Mouse (Mus musculus) lung, embryonic 14.5 days (tissue): ENCODE results near the gene Gja5. TPM values are rescaled to one million over a fixed set of nuclear protein-coding genes. Genes with fewer than 3 reads are reported as not detected.

Experiments
- ATAC-seq: fragments of 200-750 bp; cut with Nextera tagmentation; 2 replicates; pipeline ENCODE4 v1.8.0; 2017; ENCODE audit warnings: mild to moderate bottlenecking, moderate TSS enrichment, moderate library complexity; ENCODE audit not compliant: insufficient read depth
- DNase-seq: peaks from one replicate; pipeline ENCODE4 v3.0.0-alpha.2; 2015
- H3K27ac ChIP-seq: fragments of 300-500 bp; sonication (generic); 2 replicates; pipeline ENCODE4 v1.5.1; 2014; ENCODE audit warnings: low read depth, mild to moderate bottlenecking, moderate library complexity
- H3K27me3 ChIP-seq: fragments of 300-500 bp; sonication (generic); 2 replicates; pipeline ENCODE4 v1.6.1; 2014; ENCODE audit warnings: low read length, control low read depth; ENCODE audit not compliant: insufficient read depth
- H3K36me3 ChIP-seq: fragments of 300-500 bp; sonication (generic); 2 replicates; pipeline ENCODE4 v1.6.1; 2014; ENCODE audit warnings: control low read depth; ENCODE audit not compliant: insufficient read depth
- H3K4me1 ChIP-seq: fragments of 300-500 bp; sonication (generic); 2 replicates; pipeline ENCODE4 v1.6.1; 2014; ENCODE audit warnings: antibody characterized with exemption, control low read depth; ENCODE audit not compliant: insufficient read depth
- H3K4me2 ChIP-seq: fragments of 300-500 bp; sonication (generic); 2 replicates; pipeline ENCODE4 v1.6.1; 2014; ENCODE audit warnings: mild to moderate bottlenecking
- H3K4me3 ChIP-seq: fragments of 300-500 bp; sonication (generic); 2 replicates; pipeline ENCODE4 v1.5.1; 2014; ENCODE audit warnings: low read depth, low read length
- H3K9ac ChIP-seq: fragments of 300-500 bp; sonication (generic); 2 replicates; pipeline ENCODE4 v1.6.1; 2014
- H3K9me3 ChIP-seq: fragments of 300-500 bp; sonication (generic); 2 replicates; pipeline ENCODE4 v1.6.1; 2016; ENCODE audit warnings: low read depth, low read length, control low read depth
- CTCF ChIP-seq: IDR thresholded peaks from 2 replicates; pipeline ENCODE4 v1.5.1; 2016; ENCODE audit warnings: antibody characterized with exemption, low read depth
- WGBS: fragments of 180-500 bp; shearing (Covaris S2); extraction: QIAGEN DNeasy Blood & Tissue Kit; methylation state at CpG from one replicate; pipeline ENCODE4 v1.1.7; 2014; 5-methylcytosine and 5-hydroxymethylcytosine counted together
- polyA plus RNA-seq: library from polyadenylated mRNA; unstranded; fragments of >200 nt; fragmentation: Nextera tagmentation; extraction: Ambion mirVana; gene quantifications from 2 replicates; pipeline ENCODE4 v1.2.1, GENCODE M21; 2014

Gja5 gene
- polyA plus RNA-seq: 6.3 and 6.4 TPM in 2 replicates

DNA sequence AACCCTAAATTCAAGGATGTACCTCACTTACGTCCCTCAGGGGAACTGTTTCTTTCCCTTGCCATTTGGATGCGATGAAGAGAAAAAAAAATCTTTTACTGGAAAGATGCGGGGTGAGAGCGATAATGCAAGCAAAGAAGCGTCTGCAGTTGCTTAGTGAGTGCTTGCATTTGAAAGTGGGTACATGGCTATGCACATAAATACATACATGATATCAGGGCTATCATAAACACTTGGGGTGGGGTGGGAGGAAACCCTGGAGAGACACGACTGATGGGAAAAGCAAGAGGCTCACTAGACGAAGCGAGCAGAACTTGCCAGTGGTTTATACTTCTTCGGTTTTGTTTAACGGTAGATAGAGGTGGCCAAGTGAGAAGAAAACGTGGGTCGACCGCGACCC, at the start of gene Gja5:
TSS of gene Gja5 (plus strand) at position 301 of the 400 bp plus-strand sequence.
- Histone ChIP-seq H3K4me3 (peak within 1 kb of the TSS; percentile 98), H3K27ac (no peak within 1 kb of the TSS), H3K4me1 (no peaks in the 10 kb centered on the region), H3K27me3 (0 out of 2 replicates have a peak, but pooled peaks cover 4% of the 10 kb centered on the region), H3K9ac (peak within 1 kb of the TSS; percentile 79), H3K36me3 (no peaks in the 10 kb centered on the region), H3K4me2 (peak within 1 kb of the TSS; percentile 85), H3K9me3 (no peaks in the 10 kb centered on the region)
- ATAC-seq (no peak), DNase-seq (no peak)
- 14% methylated on average over 14 of the region's 14 CpGs for WGBS
- TF ChIP-seq CTCF: no peak

DNA sequence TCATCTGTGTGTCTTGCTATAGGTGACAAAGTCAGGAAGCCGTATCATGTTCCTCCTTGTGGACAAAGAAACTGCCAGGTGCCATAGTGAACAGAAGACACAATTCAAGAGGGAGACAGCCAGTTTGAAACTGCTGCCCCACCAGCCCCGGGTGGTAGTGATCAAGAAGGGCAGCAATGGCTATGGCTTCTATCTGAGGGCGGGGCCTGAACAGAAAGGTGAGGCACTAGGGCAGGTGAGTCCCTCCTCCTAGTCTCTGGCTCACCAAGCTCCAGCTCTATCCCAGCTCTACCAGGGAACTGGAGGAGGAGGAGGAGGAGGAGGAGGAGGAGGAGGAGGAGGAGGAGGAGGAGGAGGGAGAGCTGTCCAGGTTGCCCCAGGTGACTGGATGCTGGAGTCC, 48.7 kb upstream of the Gja5 start:
- TF ChIP-seq CTCF: no peak
- H3K4me3 ChIP-seq: no peak overlapping the region
- no peak overlapping the region for H3K4me2 ChIP-seq
- DNase-seq (no peak), ATAC-seq (no peak)
- H3K36me3 ChIP-seq: no peaks in the 10 kb centered on the region
- no peak overlapping the region for H3K27ac ChIP-seq
- no peaks in the 10 kb centered on the region for H3K4me1 ChIP-seq
- 59% methylated on average over 3 of the region's 3 CpGs for WGBS
- no peaks in the 10 kb centered on the region for H3K27me3 ChIP-seq
- no peaks in the 10 kb centered on the region for H3K9me3 ChIP-seq
- H3K9ac ChIP-seq: no peak overlapping the region

DNA sequence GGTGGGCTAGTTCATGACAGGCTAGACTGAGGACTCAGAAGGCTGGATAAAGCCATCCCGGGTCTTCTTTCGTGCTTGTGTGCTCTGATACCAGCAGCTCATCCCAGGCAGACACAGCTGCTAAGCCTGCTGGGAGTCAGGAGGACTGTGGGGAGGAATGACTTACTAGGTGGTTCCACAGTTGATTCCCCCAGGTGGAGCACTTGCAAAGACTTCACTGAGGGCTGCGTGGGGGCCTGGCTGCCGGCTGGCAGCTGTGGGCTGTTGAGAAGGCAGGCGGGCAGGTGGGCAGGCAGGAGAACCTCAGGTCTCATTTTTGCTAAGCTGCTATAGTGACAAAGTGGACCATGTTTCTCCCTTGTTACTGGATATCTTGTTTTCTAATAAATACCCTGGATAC, 44.0 kb upstream of the Gja5 start:
- DNase-seq (no peak), ATAC-seq (no peak)
- Histone ChIP-seq H3K27me3 (no peaks in the 10 kb centered on the region), H3K27ac (no peak overlapping the region), H3K9me3 (no peaks in the 10 kb centered on the region), H3K4me2 (no peak overlapping the region), H3K36me3 (no peaks in the 10 kb centered on the region), H3K4me1 (no peaks in the 10 kb centered on the region), H3K4me3 (no peak overlapping the region), H3K9ac (no peak overlapping the region)
- WGBS: 89% methylated on average over 5 of the region's 5 CpGs
- no peak for TF ChIP-seq CTCF

DNA sequence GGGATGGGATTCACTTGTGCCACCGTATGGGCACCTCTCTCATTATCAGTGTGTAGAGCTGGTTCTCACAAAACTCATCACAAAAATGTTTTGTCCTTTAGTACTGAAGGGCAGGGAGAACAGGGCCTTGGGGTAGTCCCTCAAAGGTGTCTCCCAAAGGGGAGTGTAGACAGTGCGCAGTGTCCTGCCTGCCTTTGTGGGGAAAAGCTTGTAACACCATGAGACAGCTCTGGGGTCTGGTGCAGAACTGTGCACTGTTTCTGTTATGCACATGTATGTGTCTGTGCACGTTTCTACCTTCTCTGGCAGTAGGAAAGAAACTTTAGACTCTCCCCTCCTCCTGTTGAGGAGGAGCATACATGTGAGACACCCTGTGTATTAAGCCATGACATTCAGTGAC, 36.6 kb upstream of the Gja5 start:
- Histone ChIP-seq H3K27me3 (no peaks in the 10 kb centered on the region), H3K4me1 (no peaks in the 10 kb centered on the region), H3K4me2 (no peak overlapping the region), H3K4me3 (no peak overlapping the region), H3K27ac (no peak overlapping the region), H3K9ac (no peak overlapping the region), H3K36me3 (peaks cover 42% of the 10 kb centered on the region), H3K9me3 (no peaks in the 10 kb centered on the region)
- ATAC-seq: no peak
- TF ChIP-seq CTCF: no peak
- 87% methylated on average over 3 of the region's 3 CpGs for WGBS
- DNase-seq: no peak

DNA sequence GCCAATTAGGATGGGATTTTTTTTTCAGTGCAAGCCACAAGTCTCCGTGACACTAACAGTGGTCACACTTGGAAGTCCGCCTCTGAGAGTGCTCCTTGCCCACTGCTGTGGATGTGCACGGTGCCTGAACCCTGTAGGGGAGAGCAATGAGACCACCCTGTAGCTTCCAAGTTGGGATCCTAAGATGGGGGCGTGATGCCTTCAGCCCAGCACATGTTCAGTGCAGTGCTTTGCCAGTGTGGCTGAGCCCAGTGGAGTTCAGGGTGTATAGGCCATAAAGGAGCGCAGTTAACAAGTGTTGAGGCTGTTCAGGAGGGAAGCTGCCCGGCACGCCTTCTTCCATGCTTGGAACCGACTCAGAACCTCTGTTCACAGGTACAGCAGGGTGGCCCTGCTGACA, 35.9 kb upstream of the Gja5 start:
- ATAC-seq (no peak), DNase-seq (no peak)
- no peaks in the 10 kb centered on the region for H3K9me3 ChIP-seq
- TF ChIP-seq CTCF: no peak
- no peak overlapping the region for H3K27ac ChIP-seq
- no peak overlapping the region for H3K9ac ChIP-seq
- WGBS: 84% methylated on average over 8 of the region's 8 CpGs
- no peak overlapping the region for H3K4me3 ChIP-seq
- H3K4me1 ChIP-seq: no peaks in the 10 kb centered on the region
- peaks cover 47% of the 10 kb centered on the region for H3K36me3 ChIP-seq
- no peaks in the 10 kb centered on the region for H3K27me3 ChIP-seq
- H3K4me2 ChIP-seq: no peak overlapping the region

DNA sequence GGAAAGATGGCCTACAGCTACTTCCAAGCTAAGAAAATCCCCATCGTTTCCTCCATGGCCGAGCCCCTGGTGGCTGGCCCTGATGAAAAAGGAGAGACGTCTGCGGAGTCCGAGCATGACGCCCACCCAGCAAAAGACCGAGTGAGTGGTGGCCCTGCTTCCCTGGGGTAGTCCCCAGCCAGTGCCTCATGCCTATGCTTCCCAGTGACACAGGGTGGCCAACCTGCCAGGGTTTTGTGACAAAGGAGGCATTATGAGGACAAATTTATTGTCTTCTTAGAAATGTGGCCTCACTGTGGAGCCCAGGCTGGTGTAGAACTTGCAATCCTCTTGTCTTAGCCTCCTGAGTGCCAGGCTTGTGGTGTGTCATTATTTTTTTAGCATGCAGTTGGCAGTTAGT, 35.4 kb upstream of the Gja5 start:
- Histone ChIP-seq H3K9ac (no peak overlapping the region), H3K4me3 (no peak overlapping the region), H3K4me2 (no peak overlapping the region), H3K27me3 (no peaks in the 10 kb centered on the region), H3K9me3 (no peaks in the 10 kb centered on the region), H3K36me3 (peaks cover 51% of the 10 kb centered on the region), H3K27ac (no peak overlapping the region), H3K4me1 (no peaks in the 10 kb centered on the region)
- whole genome bisulfite sequencing: 93% methylated on average over 7 of the region's 7 CpGs
- DNase-seq (no peak), ATAC-seq (no peak)
- no peak for TF ChIP-seq CTCF

DNA sequence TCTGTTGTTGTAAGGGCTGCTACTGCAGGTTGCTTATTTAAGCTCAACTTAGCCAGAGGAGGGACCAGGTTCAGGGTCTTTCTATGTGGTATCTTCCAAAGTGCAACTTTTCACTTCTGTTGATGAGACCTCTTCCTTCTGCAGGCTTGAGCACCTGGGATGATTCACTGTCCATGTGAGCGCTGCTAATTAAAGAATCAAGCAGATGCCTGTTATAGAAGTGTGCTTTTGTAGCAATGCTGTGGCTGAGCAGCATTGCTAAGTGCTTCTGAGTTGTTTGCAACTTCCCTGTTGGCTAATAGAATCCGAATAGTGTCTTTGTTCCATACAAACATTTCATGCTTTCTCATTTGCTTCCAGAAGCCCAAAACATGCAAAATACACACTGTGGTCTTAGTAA, 34.2 kb upstream of the Gja5 start:
- WGBS: 90% methylated on average over 2 of the region's 2 CpGs
- TF ChIP-seq CTCF: no peak
- H3K9ac ChIP-seq: no peak overlapping the region
- no peaks in the 10 kb centered on the region for H3K27me3 ChIP-seq
- no peaks in the 10 kb centered on the region for H3K4me1 ChIP-seq
- no peaks in the 10 kb centered on the region for H3K9me3 ChIP-seq
- H3K4me3 ChIP-seq: no peak overlapping the region
- H3K4me2 ChIP-seq: no peak overlapping the region
- ATAC-seq: no peak
- H3K27ac ChIP-seq: no peak overlapping the region
- peaks cover 60% of the 10 kb centered on the region for H3K36me3 ChIP-seq
- no peak for DNase-seq

DNA sequence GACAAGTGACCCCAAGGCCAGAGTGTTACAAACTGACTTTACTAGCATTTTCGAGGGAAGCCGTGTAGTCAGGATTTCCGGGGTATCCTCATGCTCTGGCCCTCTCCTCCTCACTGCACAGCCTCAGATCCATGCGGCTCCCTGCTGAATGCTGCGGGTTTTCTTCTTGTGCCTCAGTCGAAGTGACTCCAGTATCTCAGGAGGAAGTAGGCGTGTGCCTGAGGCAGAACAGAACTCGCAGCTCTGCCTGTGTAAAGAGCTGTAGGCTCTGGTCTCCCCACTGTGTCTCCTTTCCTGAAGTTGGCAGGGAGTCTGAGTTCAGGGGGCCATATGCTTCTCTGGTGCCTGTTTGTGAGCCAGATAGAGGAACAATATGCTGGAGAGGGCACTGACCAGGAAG, 33.4 kb upstream of the Gja5 start:
- peaks cover 60% of the 10 kb centered on the region for H3K36me3 ChIP-seq
- H3K9ac ChIP-seq: no peak overlapping the region
- no peaks in the 10 kb centered on the region for H3K4me1 ChIP-seq
- no peak overlapping the region for H3K4me2 ChIP-seq
- no peak overlapping the region for H3K27ac ChIP-seq
- no peak for TF ChIP-seq CTCF
- H3K27me3 ChIP-seq: no peaks in the 10 kb centered on the region
- ATAC-seq: no peak
- 86% methylated on average over 8 of the region's 8 CpGs for whole genome bisulfite sequencing
- H3K9me3 ChIP-seq: no peaks in the 10 kb centered on the region
- no peak for DNase-seq
- no peak overlapping the region for H3K4me3 ChIP-seq
